Mouse (Mus musculus): Measurements from ENCODE around the gene Gmpr.

The Gmpr gene

DNA sequence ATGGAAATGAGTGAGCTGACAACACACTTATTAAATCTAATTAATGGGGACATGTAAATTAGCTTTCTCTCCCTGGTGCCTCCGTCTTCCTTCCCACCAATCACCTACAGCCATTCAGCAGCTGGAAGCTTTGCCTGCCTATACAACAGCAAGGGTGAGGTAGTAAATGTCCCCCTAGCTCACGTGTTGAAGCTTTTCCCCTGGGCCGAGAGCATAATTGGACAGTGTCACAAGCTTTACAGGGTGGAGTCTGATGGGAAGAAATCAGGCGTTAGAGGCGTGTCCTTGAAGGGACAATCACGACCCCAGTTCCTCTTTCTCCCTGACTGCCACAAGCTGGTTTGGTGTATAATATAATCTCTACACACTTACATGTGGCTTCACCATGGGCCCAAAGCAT is 93.2 kb downstream of the Gmpr start:
- in situ Hi-C loops (cut with MboI, MseI) = no loop called here

All from T-helper 2 cell (primary cell).